Mouse (Mus musculus): ENCODE measurements around the gene Batf3. TPM values are rescaled to one million over a fixed set of nuclear protein-coding genes. Genes with fewer than 3 reads are reported as not detected.

Gene Batf3
- polyA plus RNA-seq, 1 experiment = 18.4 TPM

- Histone ChIP-seq H3K4me1 (replicated peaks; ENCODE audit: control insufficient read depth, insufficient read depth, low read length) (peaks cover under 1% of the 10 kb centered on the region; the same call in 1 of the 2 replicates), H3K4me3 (ENCODE audit: control insufficient read depth, insufficient read depth, low read length) (no peak overlapping the region), H3K27ac (ENCODE audit: control insufficient read depth, insufficient read depth, low read length) (no peak overlapping the region), H3K27me3 (ENCODE audit: control insufficient read depth, insufficient read depth, low read length) (no peaks in the 10 kb centered on the region; the same call in 1 of the 2 replicates), H3K36me3 (ENCODE audit: control insufficient read depth, insufficient read depth, low read length) (no peaks in the 10 kb centered on the region)
- 92% methylated on average over 8 of the region's 8 CpGs for WGBS
- no peak for TF ChIP-seq CTCF (IDR thresholded peaks at IDR 0.05; ENCODE audit: borderline replicate concordance, control insufficient read depth, extremely low read depth, insufficient read depth, low read length, poor library complexity)
- TF ChIP-seq POLR2A (IDR thresholded peaks at IDR 0.05; ENCODE audit: control insufficient read depth, extremely low read depth, insufficient read depth, low read length, poor library complexity) = no peak
- no peak for DNase-seq
Measured at GRCm38 (mm10) chr1:191092050-191092449, 5.6 kb upstream of the Batf3 start.

- Histone ChIP-seq H3K4me1 (replicated peaks; ENCODE audit: control insufficient read depth, insufficient read depth, low read length) (peaks cover 7% of the 10 kb centered on the region), H3K27ac (ENCODE audit: control insufficient read depth, insufficient read depth, low read length) (no peak overlapping the region), H3K36me3 (ENCODE audit: control insufficient read depth, insufficient read depth, low read length) (no peaks in the 10 kb centered on the region), H3K27me3 (ENCODE audit: control insufficient read depth, insufficient read depth, low read length) (peaks cover 8% of the 10 kb centered on the region), H3K4me3 (ENCODE audit: control insufficient read depth, insufficient read depth, low read length) (no peak overlapping the region)
- DNase-seq = no peak
- 82% methylated on average over 5 of the region's 5 CpGs for WGBS
- no peak for TF ChIP-seq CTCF (IDR thresholded peaks at IDR 0.05; ENCODE audit: borderline replicate concordance, control insufficient read depth, extremely low read depth, insufficient read depth, low read length, poor library complexity)
- TF ChIP-seq POLR2A (IDR thresholded peaks at IDR 0.05; ENCODE audit: control insufficient read depth, extremely low read depth, insufficient read depth, low read length, poor library complexity) = no peak
Measured at GRCm38 (mm10) chr1:191093578-191093977, 4.1 kb upstream of the Batf3 start.

- peaks cover 12% of the 10 kb centered on the region for H3K27me3 ChIP-seq (ENCODE audit: control insufficient read depth, insufficient read depth, low read length)
- H3K27ac ChIP-seq (ENCODE audit: control insufficient read depth, insufficient read depth, low read length) = no peak overlapping the region
- 71% methylated on average over 9 of the region's 9 CpGs for WGBS
- no peak for TF ChIP-seq CTCF (IDR thresholded peaks at IDR 0.05; ENCODE audit: borderline replicate concordance, control insufficient read depth, extremely low read depth, insufficient read depth, low read length, poor library complexity)
- TF ChIP-seq POLR2A (IDR thresholded peaks at IDR 0.05; ENCODE audit: control insufficient read depth, extremely low read depth, insufficient read depth, low read length, poor library complexity) = no peak
- peaks cover 7% of the 10 kb centered on the region for H3K4me1 ChIP-seq (replicated peaks; ENCODE audit: control insufficient read depth, insufficient read depth, low read length)
- DNase-seq = no peak
- no peaks in the 10 kb centered on the region for H3K36me3 ChIP-seq (ENCODE audit: control insufficient read depth, insufficient read depth, low read length)
- no peak overlapping the region for H3K4me3 ChIP-seq (ENCODE audit: control insufficient read depth, insufficient read depth, low read length)
Measured at GRCm38 (mm10) chr1:191095019-191095418, 2.6 kb upstream of the Batf3 start.

GRCm38 (mm10) chr1:191096871-191097681 is 571 bp upstream of the Batf3 start:
- DNase-seq = no peak
- no peaks in the 10 kb centered on the region for H3K36me3 ChIP-seq (ENCODE audit: control insufficient read depth, insufficient read depth, low read length)
- 25% methylated on average over 14 of the region's 14 CpGs for WGBS
- no peak overlapping the region for H3K4me3 ChIP-seq (ENCODE audit: control insufficient read depth, insufficient read depth, low read length)
- peaks cover 12% of the 10 kb centered on the region for H3K27me3 ChIP-seq (ENCODE audit: control insufficient read depth, insufficient read depth, low read length)
- TF ChIP-seq POLR2A (IDR thresholded peaks at IDR 0.05; ENCODE audit: control insufficient read depth, extremely low read depth, insufficient read depth, low read length, poor library complexity) = no peak
- TF ChIP-seq CTCF (IDR thresholded peaks at IDR 0.05; ENCODE audit: borderline replicate concordance, control insufficient read depth, extremely low read depth, insufficient read depth, low read length, poor library complexity) = no peak
- peaks cover 7% of the 10 kb centered on the region for H3K4me1 ChIP-seq (replicated peaks; ENCODE audit: control insufficient read depth, insufficient read depth, low read length)
- no peak overlapping the region for H3K27ac ChIP-seq (ENCODE audit: control insufficient read depth, insufficient read depth, low read length)

GRCm38 (mm10) chr1:191099114-191099513 is 1.5 kb downstream of the Batf3 start:
- H3K36me3 ChIP-seq (ENCODE audit: control insufficient read depth, insufficient read depth, low read length) = no peaks in the 10 kb centered on the region
- H3K4me1 ChIP-seq (replicated peaks; ENCODE audit: control insufficient read depth, insufficient read depth, low read length) = peaks cover 7% of the 10 kb centered on the region
- no peak overlapping the region for H3K4me3 ChIP-seq (ENCODE audit: control insufficient read depth, insufficient read depth, low read length)
- no peak for DNase-seq
- H3K27ac ChIP-seq (ENCODE audit: control insufficient read depth, insufficient read depth, low read length) = no peak overlapping the region
- 69% methylated on average over 5 of the region's 5 CpGs for WGBS
- H3K27me3 ChIP-seq (ENCODE audit: control insufficient read depth, insufficient read depth, low read length) = peaks cover 12% of the 10 kb centered on the region
- TF ChIP-seq POLR2A (IDR thresholded peaks at IDR 0.05; ENCODE audit: control insufficient read depth, extremely low read depth, insufficient read depth, low read length, poor library complexity) (no peak), CTCF (IDR thresholded peaks at IDR 0.05; ENCODE audit: borderline replicate concordance, control insufficient read depth, extremely low read depth, insufficient read depth, low read length, poor library complexity) (no peak)

GRCm38 (mm10) chr1:191099772-191100291 is 2.2 kb downstream of the Batf3 start:
- H3K27me3 ChIP-seq (ENCODE audit: control insufficient read depth, insufficient read depth, low read length) = peaks cover 12% of the 10 kb centered on the region
- H3K4me3 ChIP-seq (ENCODE audit: control insufficient read depth, insufficient read depth, low read length) = no peak overlapping the region
- DNase-seq = no peak
- H3K27ac ChIP-seq (ENCODE audit: control insufficient read depth, insufficient read depth, low read length) = no peak overlapping the region
- H3K36me3 ChIP-seq (ENCODE audit: control insufficient read depth, insufficient read depth, low read length) = no peaks in the 10 kb centered on the region
- H3K4me1 ChIP-seq (replicated peaks; ENCODE audit: control insufficient read depth, insufficient read depth, low read length) = peaks cover 7% of the 10 kb centered on the region
- 79% methylated on average over 5 of the region's 5 CpGs for WGBS
- TF ChIP-seq POLR2A (IDR thresholded peaks at IDR 0.05; ENCODE audit: control insufficient read depth, extremely low read depth, insufficient read depth, low read length, poor library complexity) (no peak), CTCF (IDR thresholded peaks at IDR 0.05; ENCODE audit: borderline replicate concordance, control insufficient read depth, extremely low read depth, insufficient read depth, low read length, poor library complexity) (no peak)

Data from thymus, adult 2 months (tissue).